In the genomic region with DNA sequence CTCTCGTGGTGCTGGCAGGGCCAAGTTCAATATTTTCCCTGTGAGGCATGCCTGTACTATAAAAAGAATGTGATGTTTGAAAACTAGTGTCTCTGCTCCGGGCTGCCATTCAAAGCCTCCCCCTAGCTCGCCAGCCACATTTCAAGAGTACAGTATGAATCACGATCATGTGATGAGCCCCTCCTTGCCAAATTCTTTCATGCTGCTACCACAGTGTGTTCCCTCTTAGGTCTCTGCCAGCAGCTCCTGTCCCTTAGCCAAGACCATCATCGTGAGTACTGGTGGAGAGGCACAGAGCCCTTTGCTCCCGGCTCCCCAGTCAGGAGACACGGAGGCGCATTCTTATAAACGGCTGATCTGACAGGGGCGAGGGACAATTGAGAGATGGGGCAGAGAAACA, we compare ENCODE assay signal across 8 mouse cellular contexts. TPM values are rescaled to one million over a fixed set of nuclear protein-coding genes. Genes with fewer than 3 reads are reported as not detected.
DNase-seq lines count a peak whose midpoint lies in the region; ATAC-seq and TF ChIP-seq lines count a peak whose summit lies in the region.

No protein-coding gene starts in this region.

- no peaks in the 10 kb centered on the region for H3K36me3 ChIP-seq in neural tube, embryonic 11.5 days (ENCODE audit: control insufficient read depth, insufficient read depth, low read length)
- H3K36me3 ChIP-seq in forebrain, embryonic 11.5 days (ENCODE audit: control insufficient read depth, insufficient read depth, low read length): no peaks in the 10 kb centered on the region; the same call in 1 of the 2 replicates
- H3K36me3 ChIP-seq in heart, embryonic 12.5 days: no peaks in the 10 kb centered on the region
- H3K36me3 ChIP-seq in kidney, postnatal 0 days (ENCODE audit: insufficient read depth, low read length): no peaks in the 10 kb centered on the region
- H3K36me3 ChIP-seq in limb, embryonic 14.5 days (ENCODE audit: control insufficient read depth, insufficient read depth, low read length): 0 out of 2 replicates have a peak, but pooled peaks cover 2% of the 10 kb centered on the region

- TF ChIP-seq CTCF in kidney, postnatal 0 days (IDR thresholded peaks at IDR 0.05; ENCODE audit: low read depth): no peak

- no peaks in the 10 kb centered on the region for H3K27me3 ChIP-seq in neural tube, embryonic 11.5 days (ENCODE audit: control insufficient read depth, insufficient read depth, low read length)
- H3K27me3 ChIP-seq in forebrain, embryonic 11.5 days (ENCODE audit: control insufficient read depth, insufficient read depth, low read length): no peaks in the 10 kb centered on the region
- no peaks in the 10 kb centered on the region for H3K27me3 ChIP-seq in heart, embryonic 12.5 days (replicated peaks)
- no peaks in the 10 kb centered on the region for H3K27me3 ChIP-seq in kidney, postnatal 0 days (ENCODE audit: insufficient read depth, low read length)
- no peaks in the 10 kb centered on the region for H3K27me3 ChIP-seq in limb, embryonic 14.5 days (ENCODE audit: control insufficient read depth, insufficient read depth, low read length)

- WGBS in neural tube, embryonic 11.5 days: 37% methylated on average over 10 of the region's 10 CpGs
- WGBS in forebrain, embryonic 11.5 days: 62% methylated on average over 10 of the region's 10 CpGs
- 17% methylated on average over 10 of the region's 10 CpGs for WGBS in heart, embryonic 12.5 days
- 9% methylated on average over 10 of the region's 10 CpGs for WGBS in kidney, postnatal 0 days
- 19% methylated on average over 10 of the region's 10 CpGs for WGBS in limb, embryonic 14.5 days

- H3K27ac ChIP-seq in neural tube, embryonic 11.5 days (ENCODE audit: low read depth, low read length): peak overlapping the region; percentile 53; the same call in 1 of the 2 replicates
- 0 out of 2 replicates have a peak overlapping the region, but pooled peaks have one; percentile 3 for H3K27ac ChIP-seq in forebrain, embryonic 11.5 days (ENCODE audit: low read depth, low read length)
- peak overlapping the region; percentile 82 for H3K27ac ChIP-seq in heart, embryonic 12.5 days (ENCODE audit: poor library complexity, severe bottlenecking)
- peak overlapping the region; percentile 44; the same call in 1 of the 2 replicates for H3K27ac ChIP-seq in kidney, postnatal 0 days
- H3K27ac ChIP-seq in limb, embryonic 14.5 days (replicated peaks; ENCODE audit: low read depth, low read length): no peak overlapping the region; the same call in 1 of the 2 replicates

- no peaks in the 10 kb centered on the region for H3K9me3 ChIP-seq in neural tube, embryonic 11.5 days (ENCODE audit: control insufficient read depth, low read length)
- no peaks in the 10 kb centered on the region for H3K9me3 ChIP-seq in forebrain, embryonic 11.5 days (ENCODE audit: control insufficient read depth, low read length)
- H3K9me3 ChIP-seq in heart, embryonic 12.5 days (replicated peaks): no peaks in the 10 kb centered on the region
- H3K9me3 ChIP-seq in kidney, postnatal 0 days (replicated peaks; ENCODE audit: low read length): no peaks in the 10 kb centered on the region
- no peaks in the 10 kb centered on the region for H3K9me3 ChIP-seq in limb, embryonic 14.5 days (ENCODE audit: control insufficient read depth, low read length)

- ATAC-seq in neural tube, embryonic 11.5 days (ENCODE audit: insufficient read depth, low FRiP score, low TSS enrichment): no peak
- ATAC-seq in forebrain, embryonic 11.5 days (replicated peaks; ENCODE audit: low FRiP score): no peak
- peak; percentile 78 for ATAC-seq in heart, embryonic 12.5 days (ENCODE audit: insufficient number of reproducible peaks, low FRiP score)
- no peak for ATAC-seq in kidney, postnatal 0 days (replicated peaks; ENCODE audit: low FRiP score, low read depth)
- ATAC-seq in limb, embryonic 14.5 days (ENCODE audit: low FRiP score, low read depth): peak; percentile 65

- 0 out of 2 replicates have a peak overlapping the region, but pooled peaks have one; percentile 9 for H3K4me2 ChIP-seq in neural tube, embryonic 11.5 days (ENCODE audit: low read depth)
- H3K4me2 ChIP-seq in forebrain, embryonic 11.5 days (ENCODE audit: low read depth, low read length, severe bottlenecking): no peak overlapping the region
- H3K4me2 ChIP-seq in heart, embryonic 12.5 days: peak overlapping the region; percentile 26
- peak overlapping the region; percentile 39 for H3K4me2 ChIP-seq in kidney, postnatal 0 days (ENCODE audit: low read length)
- peak overlapping the region; percentile 14 for H3K4me2 ChIP-seq in limb, embryonic 14.5 days (replicated peaks; ENCODE audit: low read depth, low read length, severe bottlenecking)

- TF ChIP-seq POLR2A in limb, embryonic 14.5 days (IDR thresholded peaks at IDR 0.05; ENCODE audit: borderline replicate concordance, extremely low read depth, insufficient read depth, insufficient read length): no peak

- no peak overlapping the region for H3K4me3 ChIP-seq in neural tube, embryonic 11.5 days (ENCODE audit: low read depth, low read length)
- no peak overlapping the region for H3K4me3 ChIP-seq in forebrain, embryonic 11.5 days (ENCODE audit: low read depth, low read length)
- no peak overlapping the region for H3K4me3 ChIP-seq in heart, embryonic 12.5 days
- H3K4me3 ChIP-seq in kidney, postnatal 0 days (replicated peaks; ENCODE audit: low read depth, low read length): no peak overlapping the region
- H3K4me3 ChIP-seq in limb, embryonic 14.5 days (replicated peaks; ENCODE audit: low read length): no peak overlapping the region

- DNase-seq in neural tube, embryonic 11.5 days (ENCODE audit: low spot score): no peak
- no peak for DNase-seq in neural tube, embryonic 10.5 days (ENCODE audit: extremely low spot score, low spot score)
- no peak for DNase-seq in forebrain, embryonic 11.5 days (ENCODE audit: low spot score)
- peak; percentile 82 for DNase-seq in kidney, postnatal 0 days (ENCODE audit: low spot score)
- peak; percentile 93 for DNase-seq in limb, embryonic 14.5 days (ENCODE audit: low spot score)
- peak; percentile 29 to 47 for DNase-seq in right cerebral cortex, adult 2 months (ENCODE audit: low spot score in 2 of 2)
- no peak for DNase-seq in spleen, postnatal 4 days (ENCODE audit: low spot score in 2 of 2)

- no peak overlapping the region for H3K9ac ChIP-seq in neural tube, embryonic 11.5 days (ENCODE audit: low read length)
- no peak overlapping the region for H3K9ac ChIP-seq in forebrain, embryonic 11.5 days (ENCODE audit: low read length)
- no peak overlapping the region for H3K9ac ChIP-seq in heart, embryonic 12.5 days
- H3K9ac ChIP-seq in kidney, postnatal 0 days (ENCODE audit: low read depth, low read length): no peak overlapping the region
- no peak overlapping the region for H3K9ac ChIP-seq in limb, embryonic 14.5 days (ENCODE audit: low read depth, low read length, severe bottlenecking)

- H3K4me1 ChIP-seq in neural tube, embryonic 11.5 days (ENCODE audit: control insufficient read depth, insufficient read depth, low read length): peaks cover 51% of the 10 kb centered on the region
- H3K4me1 ChIP-seq in forebrain, embryonic 11.5 days (replicated peaks; ENCODE audit: control insufficient read depth, insufficient read depth, low read length): peaks cover 37% of the 10 kb centered on the region
- H3K4me1 ChIP-seq in heart, embryonic 12.5 days (replicated peaks): peaks cover 73% of the 10 kb centered on the region
- H3K4me1 ChIP-seq in kidney, postnatal 0 days (replicated peaks; ENCODE audit: insufficient read depth, low read length): peaks cover 39% of the 10 kb centered on the region
- peaks cover 59% of the 10 kb centered on the region for H3K4me1 ChIP-seq in limb, embryonic 14.5 days (ENCODE audit: control insufficient read depth, insufficient read depth, low read length)

RNA-seq across cellular contexts. Expression of a gene that starts 54.2 kb away (rescaled TPM):
- polyA plus RNA-seq in neural tube, embryonic 11.5 days (2014; fragmentation: Nextera tagmentation; extraction: Ambion mirVana): 49.7 and 65.5 TPM in 2 replicates
- 84.3 and 91.9 TPM in 2 replicates for polyA plus RNA-seq in forebrain, embryonic 11.5 days (2014; fragmentation: Nextera tagmentation; extraction: Ambion mirVana)
- polyA plus RNA-seq in heart, embryonic 12.5 days (2016; fragmentation: Nextera tagmentation; extraction: Ambion mirVana): 21.3 and 23.3 TPM in 2 replicates
- 7.8 and 8.1 TPM in 2 replicates for polyA plus RNA-seq in kidney, postnatal 0 days (2015; fragmentation: Nextera tagmentation; extraction: Ambion mirVana)
- polyA plus RNA-seq in limb, embryonic 14.5 days (2012; rRNA removed): 75.5 and 90.3 TPM in 2 replicates
- 32.0 and 38.9 TPM in 2 replicates for polyA plus RNA-seq in limb, embryonic 14.5 days (2014; fragmentation: Nextera tagmentation; extraction: Ambion mirVana)

Comparison
In these comparisons a context has a peak if more than half of its experiments do, and no peak if none do; other contexts are left out.
1. ATAC-seq: peak in heart, embryonic 12.5 days (single experiment) and limb, embryonic 14.5 days (single experiment); none in neural tube, embryonic 11.5 days (single experiment), forebrain, embryonic 11.5 days (single experiment) and kidney, postnatal 0 days (single experiment).
2. DNase-seq: peak in kidney, postnatal 0 days (single experiment), limb, embryonic 14.5 days (single experiment) and right cerebral cortex, adult 2 months (2 of 2); none in neural tube, embryonic 11.5 days (single experiment), neural tube, embryonic 10.5 days (single experiment), forebrain, embryonic 11.5 days (single experiment) and spleen, postnatal 4 days (0 of 2).